Mouse (Mus musculus): Measurements from ENCODE around the gene Podxl2.

Podxl2 gene

DNA sequence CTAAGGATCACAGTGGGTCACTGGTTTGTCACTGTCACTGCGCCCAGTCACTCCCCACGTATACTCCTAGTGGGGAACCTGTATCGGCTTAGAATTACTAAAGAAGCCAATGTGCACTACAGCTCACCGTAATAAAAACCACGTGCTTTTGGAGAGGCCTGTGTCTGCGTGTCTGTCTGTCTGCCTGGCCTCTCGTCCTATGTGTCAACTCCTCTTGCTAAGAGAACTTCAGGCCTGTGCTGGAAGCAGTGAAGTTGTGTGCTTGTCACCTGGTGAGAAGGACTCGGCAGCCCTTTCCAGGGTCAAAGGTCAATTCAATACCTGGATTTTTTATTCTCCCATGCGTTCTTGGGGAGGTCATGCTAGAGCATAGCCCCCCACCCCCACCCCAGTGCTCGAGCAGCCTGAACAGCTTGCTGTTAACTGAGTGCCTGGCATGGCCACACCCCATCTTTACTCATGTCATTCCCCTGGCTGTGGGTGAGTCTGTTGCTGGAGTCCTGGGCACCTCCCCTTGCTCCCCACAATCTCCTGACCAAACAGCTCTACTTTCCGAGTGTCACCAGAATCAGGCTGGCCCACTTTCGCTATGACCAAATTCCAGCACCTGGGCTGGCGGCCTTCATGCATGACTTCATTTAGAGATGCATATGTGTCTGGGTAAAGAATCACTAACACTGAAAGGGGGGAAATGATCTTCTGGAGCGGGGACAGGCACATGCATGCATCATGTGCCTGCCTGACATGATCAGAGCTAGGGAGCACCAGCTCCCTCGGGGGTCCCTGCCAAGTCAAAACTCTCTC, 46.4 kb downstream of the Podxl2 start:
- DNase-seq (ENCODE audit: low spot score in 2 of 2): no peak

DNA sequence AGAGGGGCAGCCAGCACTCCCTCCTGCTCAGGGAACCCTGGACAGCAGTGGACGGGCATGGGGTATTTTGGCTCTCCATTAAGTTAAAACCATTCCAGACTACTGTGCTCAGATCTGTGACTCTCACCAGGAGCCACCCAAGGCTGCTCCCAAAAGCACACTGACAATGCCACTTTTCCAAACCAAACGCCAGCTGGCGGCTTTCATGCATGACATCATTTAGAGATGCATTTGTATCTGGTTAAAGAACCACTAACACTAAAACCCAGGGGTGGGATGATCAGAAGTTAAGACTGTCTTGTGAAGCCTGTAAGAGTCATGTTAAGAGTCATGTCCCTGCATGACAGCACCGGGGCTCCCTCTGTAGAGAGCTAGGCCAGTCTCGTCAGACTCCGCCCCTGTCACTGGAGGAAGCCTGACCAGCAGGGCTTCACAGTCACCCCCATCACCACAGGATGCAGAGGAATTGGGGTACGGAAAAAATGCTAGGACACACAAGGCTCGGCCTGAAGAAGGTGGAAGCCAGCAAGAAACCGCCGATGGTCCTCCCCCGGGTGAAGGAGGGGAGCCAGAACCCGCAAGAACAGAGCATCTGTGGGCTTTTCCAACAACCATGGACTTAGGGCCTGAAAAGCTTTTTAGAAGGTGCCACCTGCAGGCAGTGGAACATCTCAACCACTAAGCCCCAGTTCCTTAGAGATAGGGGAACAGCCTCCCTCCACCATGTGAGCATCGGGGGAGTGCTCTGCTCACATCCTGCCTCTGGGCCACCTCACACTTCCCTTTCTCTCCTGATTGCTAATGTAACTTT, 47.2 kb downstream of the Podxl2 start:
- no peak for DNase-seq (ENCODE audit: low spot score in 2 of 2)

DNA sequence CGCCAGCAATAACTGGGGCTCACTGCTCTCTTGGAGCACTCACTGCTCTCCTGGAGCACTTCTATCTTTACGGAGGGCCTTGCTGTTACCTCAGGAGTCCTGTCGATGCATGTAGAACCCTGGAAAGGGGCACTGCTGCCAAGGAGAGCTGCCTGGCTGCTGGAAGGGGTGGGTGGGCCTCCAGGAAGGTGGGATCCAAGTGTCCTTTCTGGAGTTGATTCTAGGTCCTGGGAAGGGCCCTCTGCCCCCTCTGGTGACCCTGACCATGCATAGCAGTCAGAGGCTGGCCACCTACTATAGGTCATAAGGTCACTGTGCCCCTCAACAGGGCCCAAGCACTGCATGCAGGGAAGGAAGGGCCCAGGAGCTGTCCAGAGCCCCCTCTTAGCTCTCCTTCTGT, 47.9 kb downstream of the Podxl2 start:
- DNase-seq (ENCODE audit: low spot score in 2 of 2): no peak

DNA sequence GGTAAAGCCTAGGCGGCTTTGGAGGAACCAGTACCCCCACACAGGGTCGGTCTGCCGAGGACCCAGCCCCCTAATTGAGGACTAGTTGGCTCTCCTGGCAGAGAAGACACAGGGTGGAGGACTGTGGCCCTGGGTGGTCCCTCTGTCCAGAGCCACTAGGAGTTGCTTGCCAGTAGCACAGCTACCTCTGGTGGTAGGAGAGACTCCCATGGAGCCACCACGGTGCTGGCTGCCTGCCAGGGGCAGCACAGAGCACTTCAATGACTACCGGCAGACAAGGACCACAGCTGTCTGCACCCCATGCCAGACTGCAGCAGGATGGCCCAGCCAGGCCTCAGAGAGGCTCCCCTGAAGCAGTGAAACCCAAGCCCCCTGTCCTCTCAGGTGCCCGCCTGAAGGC, 48.3 kb downstream of the Podxl2 start:
- no peak for DNase-seq (ENCODE audit: low spot score in 2 of 2)

DNA sequence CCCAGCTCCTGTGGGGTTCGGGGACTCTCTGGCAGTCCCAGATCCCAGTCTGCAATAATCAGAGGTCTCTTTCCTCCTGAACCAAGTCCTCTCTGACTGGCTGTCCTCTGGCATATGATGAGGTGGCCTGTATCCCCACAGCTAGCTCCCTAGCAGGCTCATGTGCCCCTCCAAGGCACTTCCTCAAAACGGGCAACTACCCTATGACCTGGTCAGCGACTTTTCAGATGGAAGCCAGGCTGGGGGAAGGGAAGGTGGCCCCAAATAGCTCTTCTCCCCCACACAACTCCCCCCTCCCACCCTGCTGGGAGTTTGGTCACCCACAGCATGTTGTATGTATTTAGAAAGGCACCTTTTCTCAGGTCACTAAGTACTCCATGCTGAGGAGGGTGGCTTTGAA, 48.8 kb downstream of the Podxl2 start:
- DNase-seq (ENCODE audit: low spot score in 2 of 2): no peak

DNA sequence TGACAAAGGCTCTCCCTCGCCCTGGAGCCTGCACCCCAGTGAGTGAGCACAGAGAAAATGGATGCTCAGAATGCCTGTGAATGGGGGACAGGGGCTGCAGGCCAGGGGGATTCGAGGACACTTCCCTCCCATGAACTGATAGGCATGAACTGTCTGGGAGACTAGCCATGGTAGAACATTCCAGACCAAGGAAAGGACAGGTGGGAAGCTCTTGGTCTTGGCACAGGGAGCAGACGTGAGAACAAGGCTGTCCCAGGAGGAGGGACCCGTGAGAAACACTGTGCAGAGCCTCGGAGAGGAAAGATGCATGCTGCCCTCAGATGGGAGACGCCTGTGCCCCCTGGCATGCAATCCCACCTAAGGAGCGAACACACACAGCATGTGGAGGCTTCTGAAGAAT, 50.7 kb downstream of the Podxl2 start:
- no peak for DNase-seq (ENCODE audit: low spot score in 2 of 2)

DNA sequence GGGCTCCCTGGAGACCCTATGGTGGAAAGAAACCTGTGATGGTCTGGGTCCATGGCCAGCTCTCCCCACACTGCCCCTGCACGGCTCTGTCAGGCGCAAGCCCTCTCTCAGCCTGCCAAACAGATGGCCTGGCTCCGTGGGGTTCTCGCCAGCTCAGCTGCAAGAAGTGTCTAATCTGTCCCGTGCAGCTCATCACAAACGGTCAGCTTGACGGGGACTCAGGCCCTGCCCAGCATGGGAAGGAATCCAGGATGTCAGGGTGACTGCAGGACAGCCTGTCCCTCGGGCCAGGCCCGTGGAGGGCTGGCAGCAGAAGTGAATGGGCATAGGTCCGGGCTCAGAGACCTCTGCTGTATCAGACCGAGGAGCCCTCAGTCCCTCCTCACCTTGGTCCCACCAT, 52.9 kb downstream of the Podxl2 start:
- DNase-seq (ENCODE audit: low spot score in 2 of 2): no peak

DNA sequence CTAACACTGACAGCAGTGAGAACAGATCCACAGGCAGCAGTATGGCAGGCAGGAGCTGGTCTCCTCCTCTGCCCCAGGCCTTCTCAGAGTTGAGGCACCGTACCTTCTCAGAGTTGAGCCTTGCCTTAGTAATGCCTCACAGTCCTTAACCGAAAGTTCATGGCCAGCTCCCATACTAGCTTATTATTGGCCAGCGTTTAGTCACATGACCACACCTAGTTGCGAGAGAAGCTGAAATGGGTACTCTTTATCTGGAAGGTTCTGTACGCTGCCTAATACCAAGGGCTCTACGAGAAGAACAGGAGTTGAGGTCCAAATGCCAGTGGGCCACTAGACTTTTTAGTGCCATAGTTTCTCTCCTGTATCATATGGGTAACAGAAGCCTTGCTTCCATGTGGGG, 53.5 kb downstream of the Podxl2 start:
- DNase-seq (ENCODE audit: low spot score in 2 of 2): no peak

DNA sequence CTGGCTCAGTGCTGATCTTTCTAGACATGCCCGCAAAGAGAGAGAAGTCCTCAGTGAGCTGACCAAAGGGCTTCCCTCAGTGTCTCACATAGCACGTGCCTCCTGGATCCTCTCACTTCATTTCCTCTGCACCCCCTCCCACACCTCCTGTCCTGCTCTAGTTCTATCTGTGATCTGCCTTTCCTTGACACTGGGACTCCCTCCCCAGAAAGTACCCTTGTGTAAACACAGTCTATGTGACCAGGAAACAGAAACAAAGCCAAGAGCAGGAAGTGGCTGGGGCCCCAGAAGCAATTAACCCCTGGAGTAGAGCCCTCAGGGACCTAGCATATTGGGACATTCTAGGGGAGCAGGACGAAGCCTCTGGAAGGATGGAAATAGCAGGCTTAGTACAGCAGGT, 54.0 kb downstream of the Podxl2 start:
- no peak for DNase-seq (ENCODE audit: low spot score in 2 of 2)

DNA sequence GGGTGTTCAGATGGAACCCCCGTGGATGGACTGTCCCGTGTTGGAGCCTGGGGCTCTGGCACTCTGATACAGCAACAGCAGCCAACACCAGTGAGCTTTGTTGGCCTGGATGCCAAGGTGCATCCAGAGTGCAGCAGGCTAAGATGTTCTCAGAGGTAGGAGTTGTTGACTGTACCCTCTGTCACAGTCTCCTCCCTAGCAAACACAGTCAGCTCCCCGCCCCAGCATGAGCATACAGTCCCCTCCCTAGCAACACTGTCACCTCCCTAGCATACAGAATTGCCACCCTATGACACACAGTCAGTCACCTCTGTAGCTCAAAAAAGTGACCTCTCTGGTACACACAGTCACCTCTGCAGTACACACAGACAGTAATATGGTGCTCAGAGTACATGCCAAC, 57.9 kb downstream of the Podxl2 start:
- DNase-seq (ENCODE audit: low spot score in 2 of 2): no peak

DNA sequence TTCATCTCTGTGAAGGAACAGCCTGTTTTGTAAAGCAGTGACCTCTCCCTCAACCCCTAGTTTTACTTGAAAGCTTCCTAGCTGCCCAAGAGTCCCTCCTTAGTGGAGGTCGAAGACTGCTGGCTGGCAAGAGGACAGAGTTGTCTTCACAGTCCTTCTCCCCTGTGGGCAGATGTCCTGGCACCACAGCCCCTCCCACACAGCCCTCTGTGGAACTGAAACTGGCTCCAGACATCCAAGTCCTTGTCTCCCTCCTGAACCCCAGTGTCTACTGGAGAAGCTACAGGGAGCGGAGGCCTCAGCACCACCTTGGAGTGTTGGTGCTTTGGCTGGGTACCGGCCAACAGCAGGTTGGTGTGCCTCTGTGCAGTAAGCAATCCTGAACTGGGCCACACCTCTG, 59.4 kb downstream of the Podxl2 start:
- no peak for DNase-seq (ENCODE audit: low spot score in 2 of 2)

DNA sequence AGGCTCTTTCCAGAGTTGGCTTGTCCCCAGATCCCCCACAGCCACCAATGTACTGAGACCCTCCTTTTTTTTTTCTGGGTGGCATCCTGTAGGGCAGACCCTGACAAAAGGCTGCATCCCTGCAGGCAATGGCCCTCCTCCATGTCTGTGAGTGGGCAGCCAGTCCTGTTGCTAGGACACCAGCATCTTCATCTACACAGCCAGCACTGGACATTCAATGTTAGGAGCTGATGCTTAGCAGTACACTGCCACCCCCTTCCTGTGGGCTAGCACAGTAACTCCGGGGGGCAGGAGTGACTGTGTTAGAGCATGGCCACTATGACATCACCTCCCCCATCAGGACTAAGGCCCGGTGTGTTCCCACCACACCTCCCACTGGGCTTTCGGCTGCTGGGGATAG, 59.8 kb downstream of the Podxl2 start:
- no peak for DNase-seq (ENCODE audit: low spot score in 2 of 2)

DNA sequence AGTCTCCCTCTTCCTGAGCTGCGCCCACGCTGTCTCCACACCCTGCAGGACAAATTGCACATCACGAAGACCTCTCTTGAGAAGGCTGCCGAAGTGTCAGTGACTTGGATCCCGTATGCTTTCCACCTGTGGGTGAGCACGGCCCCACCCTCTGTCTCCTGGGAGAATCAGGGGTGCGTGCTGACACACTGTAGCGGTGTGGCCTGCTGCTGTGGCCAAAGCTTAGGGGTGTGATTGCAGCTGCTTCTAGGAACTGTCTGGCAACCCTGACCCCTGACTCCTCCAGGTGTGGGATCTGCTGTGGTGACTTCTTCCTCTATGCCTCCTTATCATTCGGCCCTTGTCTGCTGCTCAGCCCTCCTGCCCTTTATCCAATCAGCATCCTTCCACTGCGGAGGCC, 61.0 kb downstream of the Podxl2 start:
- DNase-seq (ENCODE audit: low spot score in 2 of 2): no peak

DNA sequence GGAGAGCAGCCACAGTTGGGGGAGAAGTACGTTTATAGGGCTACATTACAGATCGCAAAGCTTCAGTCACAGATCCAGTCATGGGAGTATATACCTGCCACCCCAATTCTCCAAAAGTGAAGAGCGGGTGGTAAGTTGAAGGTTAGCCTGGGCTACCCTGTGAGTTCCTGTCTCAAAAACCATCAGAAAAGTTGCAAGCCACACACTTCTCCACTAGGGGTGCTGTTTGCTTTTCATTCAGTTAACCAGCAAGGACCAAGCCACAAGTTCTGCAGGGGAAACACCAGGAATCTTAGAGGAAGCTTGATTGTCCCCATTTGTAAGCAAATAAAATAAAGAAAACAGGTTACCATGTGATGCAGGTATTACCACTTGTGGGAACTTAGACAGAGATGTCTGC, 62.0 kb downstream of the Podxl2 start:
- DNase-seq (ENCODE audit: low spot score in 2 of 2): no peak

DNA sequence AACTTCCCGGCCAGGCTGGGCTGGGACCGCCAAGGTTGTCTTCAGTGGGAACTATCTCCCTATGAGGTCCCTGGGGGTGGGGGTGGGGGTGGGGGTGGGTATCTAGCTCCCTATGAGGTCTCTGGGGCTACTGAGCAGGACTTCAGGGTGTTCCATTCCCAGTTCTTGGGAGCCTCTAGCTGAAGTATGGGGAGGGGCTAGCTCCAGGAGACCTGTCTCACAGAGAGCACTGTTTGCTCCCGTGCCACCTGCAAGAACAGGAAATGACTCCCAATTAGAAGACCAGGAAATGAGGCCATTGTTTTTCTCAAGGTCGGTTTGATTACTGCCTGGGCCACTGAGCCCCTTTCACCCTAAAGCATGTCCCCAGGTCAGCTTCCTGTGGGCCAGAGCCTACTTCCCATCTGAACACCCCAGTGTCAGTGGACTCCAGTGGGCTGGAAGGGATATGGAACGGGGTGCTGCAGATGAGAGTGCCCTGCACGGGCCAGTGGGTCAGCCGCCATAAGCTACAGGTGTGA, 62.9 kb downstream of the Podxl2 start:
- no peak for DNase-seq (ENCODE audit: low spot score in 2 of 2)

DNA sequence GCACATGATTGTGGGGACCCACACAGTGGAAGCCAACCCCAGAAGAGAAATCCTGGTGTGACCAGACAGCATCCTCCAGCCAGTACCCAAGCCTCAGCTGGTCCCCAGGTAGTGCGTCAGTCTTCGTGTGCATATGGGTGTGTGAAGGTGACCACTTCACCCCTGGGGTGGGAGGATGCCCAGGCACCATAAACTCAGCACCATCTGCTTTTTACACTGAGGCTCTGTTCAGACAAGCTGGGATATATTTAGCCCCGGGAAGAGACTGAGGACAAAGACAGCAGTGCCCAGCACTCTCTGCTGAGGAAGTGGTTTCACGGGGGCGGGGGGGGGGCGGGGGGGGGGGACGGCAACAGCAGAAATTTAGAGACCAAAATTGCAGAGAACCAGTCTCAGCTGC, 63.4 kb downstream of the Podxl2 start:
- DNase-seq (ENCODE audit: low spot score in 2 of 2): peak in 1 of 2 experiments; percentile 56

DNA sequence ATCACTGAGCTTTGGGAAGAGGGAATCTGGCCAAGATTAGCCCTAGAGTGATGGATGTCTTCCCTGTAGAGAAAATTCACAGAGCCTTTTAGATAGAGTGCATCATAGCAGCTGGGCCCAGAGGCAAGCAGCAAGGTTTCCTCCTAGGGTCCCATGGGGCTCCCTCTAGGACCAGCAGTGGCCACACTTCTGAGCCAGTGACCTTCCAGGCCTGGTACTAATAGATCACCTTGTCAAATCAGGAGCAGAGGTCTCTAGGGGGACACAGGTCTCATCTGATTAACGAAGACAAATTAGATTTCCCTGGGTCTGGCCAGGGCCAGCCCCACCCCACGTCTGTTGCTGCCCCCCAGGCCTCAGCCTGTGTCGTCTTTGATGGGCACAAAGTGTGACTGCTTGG, 64.6 kb downstream of the Podxl2 start:
- no peak for DNase-seq (ENCODE audit: low spot score in 2 of 2)

DNA sequence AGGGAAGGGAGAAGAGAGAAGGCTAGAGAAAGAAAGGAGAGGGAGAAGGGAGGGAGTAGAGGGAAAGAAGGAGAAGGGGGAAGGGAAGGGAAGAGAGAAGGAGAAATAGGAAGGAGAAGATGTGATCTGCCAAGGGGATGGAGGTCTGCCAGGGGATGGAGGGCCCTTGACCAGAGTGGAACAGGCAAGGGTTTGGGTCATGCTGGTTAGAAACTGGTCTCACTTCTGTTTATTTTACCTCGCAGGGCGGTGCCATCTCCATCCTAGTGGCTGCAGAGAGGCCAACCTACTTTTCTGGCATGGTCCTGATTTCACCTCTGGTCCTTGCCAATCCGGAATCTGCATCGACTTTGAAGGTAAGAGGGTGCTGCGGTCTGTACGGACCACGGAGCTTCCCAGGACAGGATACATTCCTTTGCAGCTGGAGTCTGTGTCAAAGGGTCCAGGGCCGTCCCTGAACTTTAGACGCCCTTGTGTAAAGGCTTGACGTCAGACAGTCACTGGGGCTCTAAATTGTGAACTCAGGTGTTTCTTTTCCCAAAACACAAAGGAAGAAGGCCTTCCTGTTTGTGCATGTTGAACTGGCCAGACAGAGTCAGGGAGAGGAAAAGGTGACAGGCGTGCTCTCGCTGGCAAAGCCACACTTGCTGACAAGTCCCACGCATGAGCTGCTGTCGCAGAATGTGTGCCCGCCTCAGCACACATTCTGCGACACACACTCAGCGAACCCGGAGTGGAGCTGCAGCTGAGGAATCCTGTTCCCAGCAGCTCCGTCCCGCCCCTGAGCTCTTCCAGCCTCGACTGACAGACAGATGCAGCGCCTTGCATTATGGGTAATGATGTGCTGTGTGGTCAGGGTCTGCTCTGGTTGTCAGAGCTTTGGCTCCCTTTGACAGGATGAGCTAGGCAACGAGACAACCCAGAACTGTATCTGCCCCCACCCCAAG, 65.5 kb downstream of the Podxl2 start:
- no peak for DNase-seq (ENCODE audit: low spot score in 2 of 2)

DNA sequence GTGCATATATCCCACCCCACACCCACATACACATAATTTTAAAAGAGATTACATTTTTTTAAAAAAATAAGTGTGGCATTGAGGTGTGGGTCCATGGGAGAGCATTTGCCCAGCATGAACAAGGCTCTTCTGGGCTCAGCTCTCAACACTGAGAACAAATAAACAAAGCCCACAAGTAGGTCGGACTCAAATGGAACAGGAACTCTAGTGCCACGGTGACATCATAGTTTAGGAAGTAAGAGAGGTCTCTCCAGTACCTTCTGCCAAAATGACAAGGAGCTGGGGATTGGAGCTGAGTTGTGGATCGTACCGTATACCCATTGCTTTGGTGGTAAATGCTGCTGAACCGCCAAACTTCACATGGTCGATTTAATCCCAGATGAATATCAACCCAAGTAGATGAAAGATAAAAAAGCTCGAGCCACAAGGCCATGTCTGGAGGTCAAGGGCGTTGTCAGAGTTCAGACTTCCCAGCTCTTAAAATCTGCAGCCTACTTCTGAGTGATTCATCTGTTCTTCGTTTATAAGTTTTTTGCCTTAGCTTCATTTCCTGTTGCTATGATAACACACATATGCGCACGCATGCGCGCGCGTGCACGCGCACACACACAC, 69.8 kb downstream of the Podxl2 start:
- DNase-seq (ENCODE audit: low spot score in 2 of 2): no peak

DNA sequence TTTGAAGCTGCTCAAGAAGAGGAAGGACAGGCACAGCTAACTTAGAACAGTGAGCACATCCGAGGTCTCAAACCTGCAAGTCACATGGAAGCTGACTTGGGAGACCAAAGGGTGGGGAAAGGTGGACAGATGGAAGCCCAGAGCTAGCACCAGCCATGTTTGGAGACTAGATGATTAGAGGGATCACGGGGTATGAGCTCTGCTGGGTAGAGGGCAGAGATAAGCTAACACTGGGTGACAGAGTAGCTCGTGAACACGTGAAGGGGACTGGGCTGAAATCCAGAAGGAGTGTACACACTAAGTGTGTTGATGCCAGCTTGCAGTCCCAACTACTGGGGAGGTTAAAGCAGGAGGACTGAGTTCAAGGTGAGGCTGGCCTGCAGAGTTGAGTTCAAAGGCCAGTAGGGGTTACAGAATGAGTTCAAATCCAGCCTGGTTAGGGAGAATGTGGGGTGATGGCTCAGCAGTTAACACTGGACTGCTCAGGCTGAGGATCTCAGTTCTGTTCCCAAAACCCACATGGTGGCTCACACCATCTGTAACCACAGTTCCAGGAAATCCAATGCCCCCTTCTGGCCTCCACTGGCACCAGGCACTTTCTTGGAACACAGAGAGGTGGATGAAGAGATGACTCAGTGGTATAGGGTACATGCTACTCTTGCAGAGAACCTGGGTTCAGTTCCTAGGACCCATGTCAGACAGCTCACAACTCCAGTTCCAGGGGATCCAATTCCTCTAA, 70.7 kb downstream of the Podxl2 start:
- no peak for DNase-seq (ENCODE audit: low spot score in 2 of 2)

DNA sequence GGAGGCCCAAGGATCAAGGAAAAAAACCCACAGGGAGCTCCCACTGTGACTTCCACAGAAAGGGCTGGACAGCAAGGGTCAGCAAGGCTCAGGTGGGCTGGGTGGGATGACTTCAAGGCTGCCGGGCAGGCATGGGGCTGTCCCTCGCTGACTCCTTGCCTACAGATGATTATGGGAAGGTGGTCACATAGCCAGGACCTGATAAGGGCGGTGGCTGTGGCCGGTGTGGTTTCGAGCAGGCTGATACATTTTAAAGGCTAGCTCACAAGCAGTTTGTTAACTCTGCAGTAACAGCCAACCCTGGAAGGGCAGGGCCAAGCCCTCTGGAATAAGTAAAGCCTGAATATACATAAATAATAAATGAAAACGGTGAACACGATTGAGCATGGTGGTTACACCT, 71.8 kb downstream of the Podxl2 start:
- no peak for DNase-seq (ENCODE audit: low spot score in 2 of 2)

Measured in right cerebral cortex, postnatal 36 days (tissue).